Mouse (Mus musculus): ENCODE results near the gene Tbl3.
"Not testable (repeated sequence)": the region's sequence is repeated elsewhere in the genome, so short reads cannot be mapped to it uniquely, and the experiment has no call there.

The Tbl3 gene

GRCm38 (mm10) chr17:24695326-24696010 lies 12.0 kb downstream of the Tbl3 start:
- DNase-seq: no peak

DNA sequence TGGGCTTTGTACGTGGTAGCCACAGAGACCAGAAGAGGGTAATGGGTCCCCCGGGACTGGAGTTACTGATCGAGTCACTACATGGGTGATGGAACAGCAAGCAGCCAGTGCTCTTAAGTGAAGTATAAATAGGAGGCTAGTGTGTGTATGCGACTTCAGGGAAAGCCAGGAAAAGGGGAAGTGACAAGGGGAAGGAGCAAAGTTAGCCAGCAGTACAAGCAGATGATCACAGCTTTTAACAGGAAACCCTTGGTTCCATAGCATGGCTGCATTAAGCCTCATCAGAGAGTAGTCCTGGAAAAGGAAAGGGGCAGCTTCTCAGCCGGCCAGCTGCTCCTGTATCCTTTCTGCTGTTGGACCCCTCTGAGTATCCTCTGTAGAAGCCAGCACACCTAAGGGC lies 15.1 kb downstream of the Tbl3 start:
- DNase-seq: no peak

DNA sequence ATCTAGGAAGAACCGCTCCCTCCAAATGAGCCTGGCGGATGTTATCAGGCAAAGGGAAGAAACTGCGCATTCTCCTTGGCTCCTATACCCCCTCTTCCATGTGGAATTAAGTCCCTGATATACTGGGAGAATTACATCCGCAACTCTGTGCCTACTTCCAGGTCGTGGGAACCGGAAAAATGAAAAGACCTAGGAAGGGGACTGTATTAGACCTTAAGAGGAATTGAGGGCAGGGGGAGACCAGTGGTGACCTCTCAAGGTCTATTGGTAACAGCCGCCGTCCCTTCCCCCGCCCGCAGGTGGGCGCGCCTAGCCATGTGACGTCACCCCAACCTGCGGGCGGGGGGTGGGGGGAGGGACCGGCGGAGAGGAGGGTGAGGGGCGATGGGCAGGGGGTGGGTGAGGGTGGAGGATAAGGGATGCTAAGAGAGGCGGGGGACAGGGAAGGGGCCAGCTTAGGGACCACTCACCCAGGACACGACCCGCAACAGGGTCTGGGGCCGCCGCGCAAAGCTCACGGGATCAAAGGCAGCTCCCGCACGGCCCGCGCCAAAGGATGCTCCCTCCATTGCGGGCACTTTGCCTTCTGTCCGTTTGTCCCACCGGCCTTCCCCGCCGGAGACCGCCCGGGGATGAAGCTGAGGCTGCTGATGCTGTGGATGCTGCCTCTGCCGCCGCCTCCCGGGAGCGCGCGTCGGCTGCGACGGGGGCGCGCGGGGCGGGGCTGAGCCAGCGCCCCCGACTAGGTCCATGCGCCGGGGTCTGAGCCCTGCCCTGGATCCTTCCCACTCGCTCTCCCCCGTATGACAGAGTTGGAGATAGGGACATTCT lies 18.0 kb downstream of the Tbl3 start, which contains the start of gene Syngr3:
Gene Syngr3 (minus strand): TSS at position 705 of the 831 bp plus-strand sequence.
- peak; percentile 60 to 64 for DNase-seq

GRCm38 (mm10) chr17:24687599-24687998 lies 19.9 kb downstream of the Tbl3 start:
- DNase-seq: no peak

- DNase-seq: peak; percentile 34 to 46
Measured at GRCm38 (mm10) chr17:24687146-24687595, 20.3 kb downstream of the Tbl3 start.

DNA sequence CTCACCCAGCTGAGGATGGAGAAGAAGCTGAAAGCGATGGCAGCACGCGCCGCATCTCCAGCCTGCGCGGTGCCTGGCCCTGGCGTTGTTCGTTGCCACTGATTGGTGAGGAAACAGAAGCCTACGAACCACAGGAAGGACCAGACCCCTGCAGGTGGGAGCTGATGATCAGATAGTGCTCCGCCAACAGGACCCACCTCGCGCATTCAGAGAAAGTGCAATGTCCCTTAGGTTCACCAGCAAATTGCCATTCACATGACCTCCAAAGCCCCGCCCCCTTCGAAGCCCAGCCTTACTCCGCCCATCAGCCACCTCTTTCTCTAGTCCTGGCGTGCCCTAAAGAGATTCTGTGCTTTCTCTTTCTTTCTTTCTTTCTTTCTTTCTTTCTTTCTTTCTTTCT lies 20.9 kb downstream of the Tbl3 start:
- DNase-seq: no peak

- DNase-seq: no peak
Measured at GRCm38 (mm10) chr17:24677500-24678080, 29.9 kb downstream of the Tbl3 start.

DNA sequence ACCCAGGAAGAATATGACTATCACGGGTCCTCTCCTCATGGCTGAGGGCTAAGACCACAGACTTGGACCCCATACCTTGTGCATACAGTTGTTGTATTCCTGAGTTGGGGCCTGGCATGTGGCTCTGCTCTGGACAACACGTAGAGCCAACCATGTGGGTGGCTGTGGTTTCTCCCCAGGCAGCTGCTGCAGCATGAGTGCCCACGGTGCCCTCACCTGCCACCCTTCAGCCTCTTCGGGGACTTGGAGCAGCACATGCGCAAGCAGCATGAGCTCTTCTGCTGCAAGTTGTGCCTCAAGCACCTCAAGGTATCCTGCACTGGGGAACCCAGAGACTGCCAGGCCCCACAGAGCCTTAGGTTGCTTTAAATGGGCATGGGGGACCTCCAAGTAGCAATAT lies 30.6 kb downstream of the Tbl3 start:
- no peak for DNase-seq

GRCm38 (mm10) chr17:24676187-24676586 lies 31.3 kb downstream of the Tbl3 start:
- peak; percentile 70 to 76 for DNase-seq

DNA sequence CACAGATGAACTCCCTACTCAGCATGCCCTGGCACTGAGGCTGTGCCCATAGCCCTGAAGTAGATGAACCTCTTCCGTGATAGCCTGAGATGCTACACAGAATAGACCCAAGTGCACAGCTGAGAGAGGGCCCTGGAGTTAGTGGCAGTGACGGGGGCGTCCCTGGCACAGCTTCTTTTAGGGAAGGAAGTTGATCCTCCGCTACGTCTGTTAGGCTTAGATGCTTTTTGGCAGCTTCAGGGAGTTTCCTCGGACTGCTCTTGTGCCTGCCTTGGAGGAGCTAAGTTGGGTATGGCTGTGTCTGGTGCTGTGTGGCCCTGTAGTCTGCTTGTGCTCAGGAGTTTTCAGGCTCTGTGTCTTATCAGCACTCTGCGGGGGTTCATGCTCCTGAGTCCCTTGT lies 33.2 kb downstream of the Tbl3 start:
- DNase-seq: no peak

GRCm38 (mm10) chr17:24672141-24672540 lies 35.3 kb downstream of the Tbl3 start:
- DNase-seq: no peak

DNA sequence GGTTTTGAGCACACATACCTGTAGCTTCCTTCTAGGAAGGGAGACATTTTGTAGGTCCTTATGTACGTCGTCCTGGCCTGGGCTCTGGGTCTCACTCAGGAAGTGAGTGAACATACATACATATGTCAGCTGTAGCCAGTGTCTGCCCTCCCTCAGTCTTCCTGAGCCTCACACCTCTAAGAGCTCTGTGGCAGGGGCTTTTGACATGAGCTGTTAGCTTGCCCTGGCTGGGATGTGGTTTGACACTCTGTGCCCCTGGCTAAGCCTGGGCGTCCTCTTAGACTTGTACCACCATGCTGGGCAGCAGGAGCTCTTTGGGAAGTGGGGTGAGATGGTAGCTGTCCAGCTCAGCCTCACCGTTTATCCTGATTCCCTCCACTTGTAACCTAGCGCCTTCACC lies 36.1 kb downstream of the Tbl3 start:
- no peak for DNase-seq

DNA sequence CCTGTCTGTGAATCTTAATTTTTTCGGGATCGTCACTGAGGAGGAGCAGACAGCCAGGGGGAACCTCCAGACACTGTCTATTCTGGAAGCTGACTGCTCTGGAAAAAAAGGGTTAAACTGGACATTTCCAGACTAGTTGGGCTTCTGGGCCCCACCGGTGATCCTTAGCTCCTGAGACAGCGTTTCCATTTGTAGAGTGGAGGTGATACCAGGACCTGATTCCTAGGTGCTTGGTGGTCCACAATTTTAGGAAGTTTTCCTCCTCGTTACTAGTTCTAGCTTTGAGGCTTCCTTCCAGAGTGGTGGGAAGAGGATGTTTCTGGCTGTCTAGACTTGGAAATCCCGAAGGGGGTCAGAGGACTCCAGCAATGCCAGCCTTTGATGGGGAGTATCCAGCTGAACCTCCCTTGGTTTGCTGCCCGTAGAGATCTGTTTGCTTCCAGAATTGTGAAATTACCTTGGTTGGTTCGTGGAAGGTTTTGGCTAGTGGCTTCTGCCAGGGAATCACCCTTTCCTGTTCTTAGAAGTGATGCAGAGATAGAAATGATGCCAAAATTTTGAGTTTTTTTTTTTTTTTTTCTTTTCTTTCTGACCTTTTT lies 37.1 kb downstream of the Tbl3 start:
- DNase-seq: no peak

GRCm38 (mm10) chr17:24669545-24670245 lies 37.8 kb downstream of the Tbl3 start, which contains the start of gene Zfp598:
Gene Zfp598, plus strand, starts transcription at chr17:24669687.
- peak; percentile 93 to 97 for DNase-seq

GRCm38 (mm10) chr17:24669214-24669544 lies 38.3 kb downstream of the Tbl3 start:
- DNase-seq: not testable (repeated sequence)

GRCm38 (mm10) chr17:24667416-24667815 lies 40.0 kb downstream of the Tbl3 start:
- DNase-seq: peak; percentile 75 to 79

- not testable (repeated sequence) for DNase-seq
Measured at GRCm38 (mm10) chr17:24667011-24667410, 40.4 kb downstream of the Tbl3 start.

- DNase-seq: no peak
Measured at GRCm38 (mm10) chr17:24658017-24658758, 49.3 kb downstream of the Tbl3 start, which contains the start of gene Npw. Gene Npw, minus strand, starts transcription at chr17:24658457.

DNA sequence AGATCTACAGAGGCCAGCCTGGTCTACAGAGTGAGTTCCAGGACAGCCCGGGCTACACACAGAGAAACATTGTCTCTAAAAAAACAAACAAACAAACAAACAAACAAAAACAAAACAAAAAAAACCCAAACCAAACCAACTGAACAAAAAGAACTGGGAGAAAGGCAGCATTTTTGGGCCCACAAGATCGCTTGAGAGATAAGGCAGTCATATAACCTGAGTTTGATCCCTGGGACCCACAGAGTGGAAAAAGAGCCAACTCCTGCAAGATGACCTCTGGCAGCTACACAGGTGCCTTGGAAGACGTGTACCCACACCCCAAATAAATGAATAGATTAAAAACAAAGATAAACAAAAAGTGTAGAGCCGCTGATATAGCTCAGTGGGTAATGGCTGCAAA lies 52.5 kb downstream of the Tbl3 start:
- DNase-seq: no peak

DNA sequence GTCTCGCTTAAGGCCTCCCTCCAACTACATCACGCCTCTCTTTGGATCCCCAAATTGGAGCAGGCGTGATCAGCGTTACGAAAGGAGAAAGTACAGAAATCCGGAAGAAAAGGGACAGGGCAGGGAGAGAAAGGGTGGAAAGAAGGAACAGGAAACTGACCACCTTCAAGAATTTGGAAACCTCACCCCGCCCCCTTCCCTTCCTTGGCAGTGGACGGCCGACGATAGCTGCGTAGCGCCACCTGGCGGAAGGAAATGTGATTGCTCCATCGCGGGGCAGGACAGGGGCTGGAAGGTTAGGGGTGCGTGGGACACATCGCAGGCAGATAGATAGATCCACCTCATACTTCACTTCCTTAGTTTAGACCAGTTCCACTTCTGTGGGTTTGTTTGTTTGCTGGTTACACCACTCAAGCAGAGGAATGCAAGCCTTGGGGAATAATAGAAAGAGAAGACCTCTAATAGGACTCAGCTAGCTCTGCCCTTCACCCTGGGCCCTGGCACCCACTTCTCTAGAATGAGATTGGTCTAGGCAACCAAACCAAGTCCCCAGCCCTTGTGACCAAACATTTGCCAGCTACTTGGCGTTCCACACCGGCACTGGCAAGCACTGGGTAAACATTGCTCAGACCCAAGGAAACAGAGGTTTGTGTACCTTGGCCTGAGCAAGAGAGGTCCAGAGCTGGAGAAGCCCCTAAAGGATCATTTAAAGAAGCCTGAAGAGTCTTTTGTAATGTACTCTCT lies 53.3 kb downstream of the Tbl3 start:
- DNase-seq: peak; percentile 77 to 80

GRCm38 (mm10) chr17:24651835-24652234 lies 55.6 kb downstream of the Tbl3 start:
- no peak for DNase-seq

Data from cerebellum, postnatal 36 days (tissue).